ENCODE assay signal across 33 mouse cellular contexts in genomic region chr6:53982047-53982600, GRCm38 (mm10). TPM values are rescaled to one million over a fixed set of nuclear protein-coding genes. Genes with fewer than 3 reads are reported as not detected.
DNase-seq lines count a peak whose midpoint lies in the region; ATAC-seq lines count a peak whose summit lies in the region.
"Had no signal": no experiment of that assay in that cellular context is flagged by ENCODE, and none has a peak within 500 bp of the region (broad histone marks: within the 10 kb centered on the region; RNA-seq: fewer than 3 reads in every experiment).

No protein-coding gene starts in this region.

- H3K4me1 ChIP-seq in midbrain, embryonic 11.5 days (ENCODE audit: control insufficient read depth, insufficient read depth, low read length): no peaks in the 10 kb centered on the region
- no peaks in the 10 kb centered on the region for H3K4me1 ChIP-seq in midbrain, embryonic 16.5 days (ENCODE audit: control insufficient read depth, insufficient read depth, low read length)
- peaks cover 33% of the 10 kb centered on the region for H3K4me1 ChIP-seq in limb, embryonic 10.5 days
- H3K4me1 ChIP-seq: hindbrain, embryonic 13.5 days; neural tube, embryonic 12.5 days had no signal

- no peaks in the 10 kb centered on the region for H3K36me3 ChIP-seq in midbrain, embryonic 11.5 days (ENCODE audit: control insufficient read depth, insufficient read depth, low read length)
- H3K36me3 ChIP-seq in midbrain, embryonic 16.5 days (ENCODE audit: control insufficient read depth, insufficient read depth, low read length): no peaks in the 10 kb centered on the region
- H3K36me3 ChIP-seq in limb, embryonic 10.5 days: no peaks in the 10 kb centered on the region
- H3K36me3 ChIP-seq: embryonic facial prominence, embryonic 13.5 days; heart, embryonic 10.5 days; heart, embryonic 15.5 days; hindbrain, embryonic 13.5 days; neural tube, embryonic 12.5 days had no signal

- no peak overlapping the region for H3K27ac ChIP-seq in midbrain, embryonic 11.5 days (ENCODE audit: low read depth, low read length)
- no peak overlapping the region for H3K27ac ChIP-seq in midbrain, embryonic 16.5 days (ENCODE audit: low read length)
- H3K27ac ChIP-seq in limb, embryonic 10.5 days: peak overlapping the region; percentile 56
- H3K27ac ChIP-seq: embryonic facial prominence, embryonic 13.5 days; heart, embryonic 10.5 days; heart, embryonic 15.5 days; hindbrain, embryonic 13.5 days; layer of hippocampus, adult 2 months; left cerebral cortex, adult 2 months; liver, embryonic 14.5 days; neural tube, embryonic 12.5 days; stomach, postnatal 0 days had no signal

- H3K9me3 ChIP-seq in midbrain, embryonic 11.5 days (ENCODE audit: control insufficient read depth, low read length): no peaks in the 10 kb centered on the region
- no peaks in the 10 kb centered on the region for H3K9me3 ChIP-seq in midbrain, embryonic 16.5 days (replicated peaks; ENCODE audit: control insufficient read depth, low read length, poor library complexity, severe bottlenecking)
- H3K9me3 ChIP-seq in limb, embryonic 10.5 days (replicated peaks): no peaks in the 10 kb centered on the region
- H3K9me3 ChIP-seq: embryonic facial prominence, embryonic 13.5 days; heart, embryonic 10.5 days; heart, embryonic 15.5 days; hindbrain, embryonic 13.5 days; megakaryocyte, embryonic 14.5 days; neural tube, embryonic 12.5 days had no signal

- H3K4me3 ChIP-seq in midbrain, embryonic 11.5 days (ENCODE audit: low read depth, low read length): no peak overlapping the region
- H3K4me3 ChIP-seq in midbrain, embryonic 16.5 days (ENCODE audit: low read depth, low read length): no peak overlapping the region
- no peak overlapping the region for H3K4me3 ChIP-seq in limb, embryonic 10.5 days
- H3K4me3 ChIP-seq: embryonic facial prominence, embryonic 13.5 days; heart, embryonic 10.5 days; heart, embryonic 15.5 days; hindbrain, embryonic 13.5 days; layer of hippocampus, adult 2 months; left cerebral cortex, adult 2 months; megakaryocyte, embryonic 14.5 days; neural tube, embryonic 12.5 days had no signal

- no peaks in the 10 kb centered on the region for H3K27me3 ChIP-seq in midbrain, embryonic 11.5 days (ENCODE audit: control insufficient read depth, insufficient read depth, low read length)
- H3K27me3 ChIP-seq in midbrain, embryonic 16.5 days (ENCODE audit: control insufficient read depth, insufficient read depth, low read depth, low read length): no peaks in the 10 kb centered on the region
- no peaks in the 10 kb centered on the region for H3K27me3 ChIP-seq in limb, embryonic 10.5 days (ENCODE audit: low read depth, poor library complexity, severe bottlenecking)
- H3K27me3 ChIP-seq: heart, embryonic 15.5 days; neural tube, embryonic 12.5 days had no signal

- H3K4me2 ChIP-seq in midbrain, embryonic 11.5 days: no peak overlapping the region
- no peak overlapping the region for H3K4me2 ChIP-seq in midbrain, embryonic 16.5 days (ENCODE audit: low read length)
- H3K4me2 ChIP-seq: embryonic facial prominence, embryonic 13.5 days; heart, embryonic 15.5 days; hindbrain, embryonic 13.5 days; lung, embryonic 14.5 days; neural tube, embryonic 12.5 days had no signal

- WGBS in midbrain, embryonic 11.5 days: 56% methylated on average over 9 of the region's 9 CpGs
- 55% methylated on average over 9 of the region's 9 CpGs for WGBS in midbrain, embryonic 16.5 days
- WGBS in limb, embryonic 10.5 days: 58% methylated on average over 9 of the region's 9 CpGs

- no peak overlapping the region for H3K9ac ChIP-seq in midbrain, embryonic 11.5 days (ENCODE audit: low read length)
- H3K9ac ChIP-seq in midbrain, embryonic 16.5 days (ENCODE audit: low read depth, low read length): no peak overlapping the region
- H3K9ac ChIP-seq: embryonic facial prominence, embryonic 13.5 days; heart, embryonic 15.5 days; hindbrain, embryonic 13.5 days; liver, embryonic 14.5 days; lung, embryonic 14.5 days; neural tube, embryonic 12.5 days had no signal

- ATAC-seq in midbrain, embryonic 11.5 days (ENCODE audit: low FRiP score): no peak
- ATAC-seq in midbrain, embryonic 16.5 days: no peak
- ATAC-seq: activated CD4-positive, CD25-positive, alpha-beta regulatory T cell, adult 4 months; forebrain, embryonic 16.5 days had no signal

- DNase-seq in heart, adult 11 months: peak; percentile 62
- no peak for DNase-seq in heart, adult 9 months (ENCODE audit: low spot score in 2 of 2)
- DNase-seq in midbrain, embryonic 11.5 days (ENCODE audit: low spot score, missing footprints): peak; percentile 78
- no peak for DNase-seq in limb, embryonic 10.5 days (ENCODE audit: low spot score)
- no peak for DNase-seq in right cerebral cortex, postnatal 10 days (ENCODE audit: low spot score in 2 of 2)
- DNase-seq in frontal cortex, postnatal 10 days (ENCODE audit: low spot score in 2 of 2): no peak
- DNase-seq: adrenal gland, adult 2 months; adrenal gland, postnatal 36 days; cerebellum, adult 18-20 months; cerebellum, postnatal 10 days; gastrocnemius, postnatal 10 days; kidney, adult 18-20 months; left cerebral cortex, postnatal 4 days; liver; midbrain, embryonic 14.5 days had no signal

RNA-seq across cellular contexts. Expression of gene Cpvl, which starts 3.7 kb away (rescaled TPM):
- polyA plus RNA-seq in midbrain, embryonic 11.5 days (2014; fragmentation: Nextera tagmentation; extraction: Ambion mirVana): 0.11 TPM in 1 of 2 replicates, not detected in the other
- not detected in 2 replicates for polyA plus RNA-seq in midbrain, embryonic 16.5 days (2015; fragmentation: Nextera tagmentation; extraction: Ambion mirVana)
- 0.16 and 0.40 TPM in 2 replicates for polyA plus RNA-seq in limb, embryonic 10.5 days (2016; fragmentation: Nextera tagmentation; extraction: Ambion mirVana)
- polyA plus RNA-seq: activated CD4-positive, CD25-positive, alpha-beta regulatory T cell, adult 4 months; adrenal gland, adult 2 months; brain, embryonic 14.5 days; forebrain, embryonic 16.5 days; gonadal fat pad, adult 2 months; heart, embryonic 10.5 days; heart, embryonic 15.5 days; hindbrain, embryonic 13.5 days; liver, embryonic 14.5 days; neural tube, embryonic 12.5 days; spleen, adult 2 months; thymus, adult 2 months had no signal

RNA-seq across cellular contexts. Expression of gene Chn2, which starts 57.2 kb away (rescaled TPM):
- 23.2 and 26.0 TPM in 2 replicates for polyA plus RNA-seq in midbrain, embryonic 11.5 days (2014; fragmentation: Nextera tagmentation; extraction: Ambion mirVana)
- 29.2 and 32.4 TPM in 2 replicates for polyA plus RNA-seq in midbrain, embryonic 16.5 days (2015; fragmentation: Nextera tagmentation; extraction: Ambion mirVana)
- 6.8 and 7.1 TPM in 2 replicates for polyA plus RNA-seq in limb, embryonic 10.5 days (2016; fragmentation: Nextera tagmentation; extraction: Ambion mirVana)

Comparison
In these comparisons a context has a peak if more than half of its experiments do, and no peak if none do; other contexts are left out.
1. DNase-seq: peak in heart, adult 11 months (single experiment) and midbrain, embryonic 11.5 days (single experiment); none in heart, adult 9 months (0 of 2), limb, embryonic 10.5 days (single experiment), right cerebral cortex, postnatal 10 days (0 of 2) and frontal cortex, postnatal 10 days (0 of 2).